Mouse (Mus musculus) retina, embryonic 14.5 days (tissue): ENCODE results near the gene Ankrd44.

Experiments used
- DNase-seq: peaks from one replicate; pipeline ENCODE4 v3.0.0-alpha.2; 2015; ENCODE audit warnings: low spot score

Gene Ankrd44

GRCm38 (mm10) chr1:54888449-54888848, 37.7 kb downstream of the Ankrd44 start:
- DNase-seq: no peak

GRCm38 (mm10) chr1:54887873-54888272, 38.3 kb downstream of the Ankrd44 start:
- DNase-seq: no peak

- no peak for DNase-seq
These were observed 43.2 kb downstream of the Ankrd44 start for GRCm38 (mm10) chr1:54882856-54883467.

- DNase-seq: no peak
These were observed 44.7 kb downstream of the Ankrd44 start for GRCm38 (mm10) chr1:54881523-54881922.

- DNase-seq: peak; percentile 22
These were observed 48.6 kb downstream of the Ankrd44 start for GRCm38 (mm10) chr1:54877423-54878073.

GRCm38 (mm10) chr1:54877014-54877413, 49.2 kb downstream of the Ankrd44 start:
- DNase-seq: no peak

GRCm38 (mm10) chr1:54874094-54874493, 52.1 kb downstream of the Ankrd44 start:
- no peak for DNase-seq

GRCm38 (mm10) chr1:54872857-54873616, 53.1 kb downstream of the Ankrd44 start:
- no peak for DNase-seq

- DNase-seq: no peak
These were observed 54.9 kb downstream of the Ankrd44 start for GRCm38 (mm10) chr1:54871321-54871720.

GRCm38 (mm10) chr1:54870634-54871033, 55.6 kb downstream of the Ankrd44 start:
- no peak for DNase-seq

- DNase-seq: no peak
These were observed 59.0 kb downstream of the Ankrd44 start for GRCm38 (mm10) chr1:54867226-54867625.

- no peak for DNase-seq
These were observed 60.1 kb downstream of the Ankrd44 start for GRCm38 (mm10) chr1:54866131-54866530.

GRCm38 (mm10) chr1:54864928-54865652, 61.1 kb downstream of the Ankrd44 start:
- DNase-seq: no peak

- no peak for DNase-seq
These were observed 65.8 kb downstream of the Ankrd44 start for GRCm38 (mm10) chr1:54860361-54860760.

GRCm38 (mm10) chr1:54859876-54860275, 66.3 kb downstream of the Ankrd44 start:
- peak; percentile 21 for DNase-seq

GRCm38 (mm10) chr1:54858898-54859297, 67.3 kb downstream of the Ankrd44 start:
- no peak for DNase-seq

- DNase-seq: no peak
These were observed 69.7 kb downstream of the Ankrd44 start for GRCm38 (mm10) chr1:54856502-54856901.

GRCm38 (mm10) chr1:54855970-54856369, 70.2 kb downstream of the Ankrd44 start:
- DNase-seq: no peak

GRCm38 (mm10) chr1:54854388-54854787, 71.8 kb downstream of the Ankrd44 start:
- DNase-seq: no peak

GRCm38 (mm10) chr1:54853311-54854000, 72.7 kb downstream of the Ankrd44 start:
- no peak for DNase-seq

GRCm38 (mm10) chr1:54851610-54852009, 74.6 kb downstream of the Ankrd44 start:
- no peak for DNase-seq

GRCm38 (mm10) chr1:54850077-54850476, 76.1 kb downstream of the Ankrd44 start:
- DNase-seq: no peak
